Mouse (Mus musculus): ENCODE results near the gene Slc36a2. TPM values are rescaled to one million over a fixed set of nuclear protein-coding genes. Genes with fewer than 3 reads are reported as not detected.
"Not testable (repeated sequence)": the region's sequence is repeated elsewhere in the genome, so short reads cannot be mapped to it uniquely, and the experiment has no call there.

The Slc36a2 gene
- polyA plus RNA-seq, 2 experiments from 2014 or later = not detected

DNA sequence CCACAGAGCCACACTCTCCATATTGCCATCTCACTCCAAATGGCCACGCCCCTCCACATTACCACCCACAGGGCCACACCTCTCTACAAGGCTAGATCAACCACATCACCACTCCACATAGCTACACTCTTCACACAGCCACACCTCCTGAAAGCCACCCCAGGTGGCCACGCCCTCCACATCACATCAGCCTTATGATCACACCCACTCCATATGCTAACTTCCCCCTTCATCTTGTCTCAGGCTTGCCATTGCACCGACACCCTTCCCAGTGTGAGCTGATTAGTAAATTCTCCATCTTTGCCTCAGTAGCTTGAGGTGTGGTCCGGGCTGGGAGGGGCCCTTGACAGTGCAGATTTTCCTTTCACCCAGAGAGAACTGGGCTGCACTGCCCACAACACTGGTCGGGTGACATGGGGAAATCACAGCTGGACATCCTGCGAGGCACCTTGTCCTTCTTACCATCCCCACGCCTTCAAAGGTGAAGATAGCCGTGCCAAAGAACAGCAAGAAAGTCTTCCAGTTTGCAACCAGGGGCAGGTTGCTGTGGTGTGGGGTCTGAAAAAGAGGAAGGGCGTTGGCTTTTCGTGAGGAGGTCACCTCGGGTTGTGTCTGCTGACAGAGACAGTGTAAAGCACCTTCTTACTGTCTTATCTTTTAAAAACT is 53.7 kb downstream of the Slc36a2 start:
- peak; percentile 72 for ATAC-seq

DNA sequence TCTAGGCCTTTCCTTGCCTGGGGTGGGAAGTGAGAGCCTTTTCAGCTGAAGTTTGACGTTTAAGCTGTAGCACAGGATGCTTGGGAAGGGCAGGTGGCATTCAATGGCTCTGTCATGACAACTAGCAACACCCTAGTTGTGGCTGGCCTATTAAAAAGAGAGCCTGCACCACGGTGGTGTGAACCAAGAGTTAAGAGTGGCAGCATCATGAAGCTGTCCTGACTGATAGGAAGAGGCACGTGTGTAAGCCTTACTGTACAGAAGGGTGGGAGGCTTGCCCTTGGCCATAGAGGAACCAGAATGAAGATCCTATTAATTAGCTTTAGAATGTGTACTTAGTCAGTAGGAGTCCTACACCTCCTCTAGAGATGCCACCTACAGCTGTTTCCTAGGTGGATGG is 56.5 kb downstream of the Slc36a2 start:
- ATAC-seq = no peak

GRCm38 (mm10) chr11:55127937-55128336 is 56.9 kb downstream of the Slc36a2 start:
- ATAC-seq = peak; percentile 1

GRCm38 (mm10) chr11:55126663-55127062 is 58.2 kb downstream of the Slc36a2 start:
- ATAC-seq = no peak

GRCm38 (mm10) chr11:55121430-55121829 is 63.4 kb downstream of the Slc36a2 start:
- no peak for ATAC-seq

DNA sequence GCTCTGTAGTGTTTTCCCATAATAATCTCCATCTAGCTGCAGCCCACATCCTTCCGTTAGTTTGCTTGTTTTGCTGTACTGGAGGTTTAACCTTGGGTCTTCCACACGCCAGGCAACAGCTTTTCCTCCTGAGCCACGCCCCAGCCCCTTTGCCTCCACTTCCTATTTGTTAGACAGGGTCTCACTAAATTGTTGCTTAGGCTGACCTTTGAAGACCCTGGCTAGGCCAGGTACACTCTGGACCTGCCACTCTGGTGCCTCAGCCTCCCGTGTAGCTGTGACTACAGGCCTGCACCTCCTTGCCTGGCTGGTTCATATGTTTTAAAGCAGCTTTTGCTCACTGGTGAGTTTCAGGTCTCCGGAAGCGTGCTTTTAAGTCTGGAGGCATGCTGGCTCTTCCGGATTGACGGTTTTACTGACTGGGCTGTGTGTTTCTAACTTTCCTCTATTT is 64.0 kb downstream of the Slc36a2 start:
- peak; percentile 84 for ATAC-seq

- ATAC-seq = no peak
Measured at GRCm38 (mm10) chr11:55120279-55120678, 64.6 kb downstream of the Slc36a2 start.

DNA sequence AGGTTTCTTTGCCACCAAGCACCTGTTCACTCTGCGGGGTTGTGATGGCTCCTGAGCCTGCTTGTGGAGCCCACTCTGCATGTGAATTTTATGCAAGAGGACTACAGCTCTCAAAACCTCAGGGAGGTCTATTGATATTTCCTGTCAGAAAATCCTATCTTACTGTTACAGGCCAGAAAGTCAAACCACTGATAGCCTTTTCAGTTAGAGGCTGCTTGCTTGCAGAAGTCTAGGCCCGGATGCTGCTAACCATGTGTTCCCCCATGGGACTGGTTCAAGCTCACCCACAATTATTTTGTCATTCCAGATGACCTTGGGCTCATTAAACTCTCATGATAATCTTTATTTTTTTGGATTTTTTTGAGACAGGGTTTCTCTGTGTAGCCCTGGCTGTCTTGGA is 67.8 kb downstream of the Slc36a2 start:
- no peak for ATAC-seq

DNA sequence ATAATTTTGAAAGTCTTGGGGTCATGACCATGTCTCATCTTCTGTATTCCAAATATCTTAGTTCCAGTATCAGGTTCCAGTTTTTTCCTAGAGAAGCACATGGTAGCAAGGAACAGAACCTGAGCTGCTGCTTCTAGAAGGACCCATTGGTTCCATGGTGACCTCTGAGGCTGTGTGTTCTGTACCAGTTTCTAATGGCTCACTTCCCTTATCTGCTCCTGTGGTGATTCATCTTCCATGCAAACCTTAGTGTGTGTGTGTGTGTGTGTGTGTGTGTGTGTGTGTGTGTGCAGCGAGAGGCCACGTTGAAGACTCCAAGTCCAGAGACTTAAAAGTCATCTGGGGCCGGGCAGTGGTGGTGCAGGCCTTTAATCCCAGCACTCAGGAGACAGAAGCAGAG is 68.9 kb downstream of the Slc36a2 start:
- ATAC-seq = no peak

GRCm38 (mm10) chr11:55114291-55114690 is 70.6 kb downstream of the Slc36a2 start:
- no peak for ATAC-seq

DNA sequence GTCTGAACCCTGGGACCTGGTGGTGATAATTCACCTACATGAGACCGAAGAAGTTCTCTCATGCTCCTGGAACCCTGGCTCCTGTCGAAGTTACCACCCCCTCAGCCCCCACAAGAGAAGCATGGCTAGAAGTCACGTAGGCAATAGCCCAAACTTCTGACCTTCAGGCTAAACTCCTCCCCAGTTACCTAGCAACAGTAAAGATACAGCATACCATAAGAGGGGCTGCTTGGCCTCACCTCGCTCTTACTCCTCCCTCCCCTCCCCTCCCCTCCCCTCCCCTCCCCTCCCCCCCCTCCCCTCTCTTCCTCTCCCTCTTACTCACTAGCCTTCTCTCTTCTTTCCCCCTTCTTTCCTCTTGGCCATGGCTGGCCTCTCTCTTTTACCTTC is 71.0 kb downstream of the Slc36a2 start:
- ATAC-seq = not testable (repeated sequence)

GRCm38 (mm10) chr11:55113209-55113860 is 71.5 kb downstream of the Slc36a2 start:
- peak; percentile 71 for ATAC-seq

DNA sequence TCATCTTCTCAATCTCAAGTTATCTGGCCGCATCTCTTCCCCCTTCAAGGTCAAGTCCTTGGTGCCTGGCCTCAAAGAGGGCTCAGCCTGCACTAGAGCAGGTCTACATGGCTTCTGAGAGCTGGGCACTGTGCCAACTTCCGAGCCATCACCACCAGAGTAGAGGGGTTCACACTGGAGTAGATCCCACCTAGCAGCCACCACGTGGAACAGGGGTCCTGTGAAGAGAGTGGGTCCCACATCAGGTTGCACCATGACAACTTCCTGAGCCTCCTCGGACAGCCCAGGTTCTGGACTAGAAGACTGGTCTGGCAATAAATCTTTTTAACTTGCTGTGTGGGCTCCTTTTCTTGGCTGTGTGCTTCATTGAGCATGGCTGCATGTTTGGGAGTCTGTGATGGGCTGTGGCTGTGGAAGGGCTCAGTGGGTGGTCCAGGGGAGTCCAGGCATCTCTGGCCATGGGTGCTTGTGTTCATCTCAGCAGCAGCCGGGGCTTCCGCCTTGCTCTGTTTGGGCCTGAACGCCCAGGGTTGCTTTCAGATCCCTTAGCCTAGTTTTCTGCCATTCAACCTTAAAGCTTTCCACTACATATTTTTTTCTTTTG is 74.2 kb downstream of the Slc36a2 start:
- no peak for ATAC-seq

- no peak for ATAC-seq
Measured at GRCm38 (mm10) chr11:55109521-55110300, 75.2 kb downstream of the Slc36a2 start.

Other genes with a start within 250 kb of the Slc36a2 start
- gene Tnip1, start 222.2 kb downstream of the Slc36a2 start, polyA plus RNA-seq (2017; shearing (Covaris generic)) = 100 to 1,000 TPM in 1 of 2 experiments, 10 to 100 TPM in 1; 97.4 to 167 TPM
- gene Anxa6, start 151.6 kb downstream of the Slc36a2 start, polyA plus RNA-seq (2017; shearing (Covaris generic)) = 100 to 1,000 TPM; 387 to 504 TPM
- 10 to 100 TPM; 68.2 to 80.6 TPM for gene Ccdc69, start 106.9 kb downstream of the Slc36a2 start, polyA plus RNA-seq (2017; shearing (Covaris generic))
- gene Gm2a, start 87.0 kb downstream of the Slc36a2 start, polyA plus RNA-seq (2017; shearing (Covaris generic)) = 100 to 1,000 TPM; 162 to 185 TPM
- under 1 TPM; 0.36 to 0.58 TPM for gene Slc36a3, start 33.4 kb downstream of the Slc36a2 start, polyA plus RNA-seq (2017; shearing (Covaris generic))
- gene Slc36a1, start 19.3 kb upstream of the Slc36a2 start, polyA plus RNA-seq (2017; shearing (Covaris generic)) = 1 to 10 TPM; 2.5 to 2.9 TPM
- gene Fat2, start 151.5 kb upstream of the Slc36a2 start, polyA plus RNA-seq (2017; shearing (Covaris generic)) = not detected
- gene Sparc, start 238.1 kb upstream of the Slc36a2 start, polyA plus RNA-seq (2017; shearing (Covaris generic)) = under 1 TPM in 1 of 2 experiments, not detected in 1; 0.28 TPM

Data from CD4-positive, CD25-positive, alpha-beta regulatory T cell, adult 4 months (primary cell).